Comparison of ENCODE assay signal across 23 mouse cellular contexts in genomic region chr16:37422874-37423273, GRCm38 (mm10). TPM values are rescaled to one million over a fixed set of nuclear protein-coding genes. Genes with fewer than 3 reads are reported as not detected.
DNase-seq lines count a peak whose midpoint lies in the region; ATAC-seq and TF ChIP-seq lines count a peak whose summit lies in the region.
"Had no signal": no experiment of that assay in that cellular context is flagged by ENCODE, and none has a peak within 500 bp of the region (broad histone marks: within the 10 kb centered on the region; RNA-seq: fewer than 3 reads in every experiment).

No protein-coding gene starts in this region.

- H3K4me1 ChIP-seq in heart, adult 2 months (ENCODE audit: control insufficient read depth, insufficient read depth, low read length): no peaks in the 10 kb centered on the region
- H3K4me1 ChIP-seq in limb, embryonic 11.5 days (ENCODE audit: control insufficient read depth, insufficient read depth, low read length): no peaks in the 10 kb centered on the region
- H3K4me1 ChIP-seq in limb, embryonic 10.5 days: no peaks in the 10 kb centered on the region
- no peaks in the 10 kb centered on the region for H3K4me1 ChIP-seq in kidney, adult 2 months (ENCODE audit: control insufficient read depth, insufficient read depth, low read length)
- H3K4me1 ChIP-seq: embryonic facial prominence, embryonic 12.5 days had no signal

- H3K9me3 ChIP-seq in limb, embryonic 11.5 days (ENCODE audit: control insufficient read depth, low read length): no peaks in the 10 kb centered on the region
- H3K9me3 ChIP-seq in limb, embryonic 10.5 days (replicated peaks): no peaks in the 10 kb centered on the region
- H3K9me3 ChIP-seq: embryonic facial prominence, embryonic 12.5 days had no signal

- no peak overlapping the region for H3K4me2 ChIP-seq in limb, embryonic 11.5 days (ENCODE audit: low read depth, severe bottlenecking)
- H3K4me2 ChIP-seq: embryonic facial prominence, embryonic 12.5 days had no signal

- H3K9ac ChIP-seq in heart, adult 2 months (ENCODE audit: low read depth, low read length): no peak overlapping the region
- 0 out of 2 replicates have a peak overlapping the region, but pooled peaks have one; percentile 22 for H3K9ac ChIP-seq in limb, embryonic 11.5 days (ENCODE audit: low read length)
- H3K9ac ChIP-seq: embryonic facial prominence, embryonic 12.5 days; liver, postnatal 0 days had no signal

- H3K27me3 ChIP-seq in heart, adult 2 months (ENCODE audit: control insufficient read depth, insufficient read depth, low read length): no peaks in the 10 kb centered on the region
- H3K27me3 ChIP-seq in limb, embryonic 11.5 days (ENCODE audit: control insufficient read depth, insufficient read depth, low read length): no peaks in the 10 kb centered on the region
- no peaks in the 10 kb centered on the region for H3K27me3 ChIP-seq in limb, embryonic 10.5 days (ENCODE audit: low read depth, poor library complexity, severe bottlenecking)
- H3K27me3 ChIP-seq in kidney, adult 2 months (replicated peaks; ENCODE audit: control insufficient read depth, insufficient read depth, low read length): no peaks in the 10 kb centered on the region
- H3K27me3 ChIP-seq: embryonic facial prominence, embryonic 12.5 days had no signal

- no peaks in the 10 kb centered on the region for H3K36me3 ChIP-seq in heart, adult 2 months (ENCODE audit: control insufficient read depth, insufficient read depth, low read length)
- H3K36me3 ChIP-seq in limb, embryonic 11.5 days (ENCODE audit: control insufficient read depth, insufficient read depth, low read length): no peaks in the 10 kb centered on the region
- H3K36me3 ChIP-seq in limb, embryonic 10.5 days: no peaks in the 10 kb centered on the region
- no peaks in the 10 kb centered on the region for H3K36me3 ChIP-seq in kidney, adult 2 months (ENCODE audit: control insufficient read depth, insufficient read depth, low read length)
- H3K36me3 ChIP-seq: embryonic facial prominence, embryonic 12.5 days had no signal

- H3K27ac ChIP-seq in heart, adult 2 months: no peak overlapping the region
- H3K27ac ChIP-seq in limb, embryonic 11.5 days (replicated peaks; ENCODE audit: low read depth, low read length): no peak overlapping the region
- no peak overlapping the region for H3K27ac ChIP-seq in limb, embryonic 10.5 days
- no peak overlapping the region for H3K27ac ChIP-seq in kidney, adult 2 months (ENCODE audit: insufficient read depth, low read depth, low read length)
- H3K27ac ChIP-seq: embryonic facial prominence, embryonic 12.5 days had no signal

- TF ChIP-seq POLR2A in heart, adult 2 months (IDR thresholded peaks at IDR 0.05; ENCODE audit: insufficient read depth, low read depth, low read length): no peak
- no peak for TF ChIP-seq POLR2A in kidney, adult 2 months (IDR thresholded peaks at IDR 0.05; ENCODE audit: low read depth, low read length)

- DNase-seq in heart, adult 2 months: peak; percentile 27 to 38
- DNase-seq in heart, adult 11 months: no peak
- DNase-seq in limb, embryonic 11.5 days (ENCODE audit: low spot score): no peak
- no peak for DNase-seq in limb, embryonic 10.5 days (ENCODE audit: low spot score)
- DNase-seq in cerebellum, postnatal 25 days: peak; percentile 24 to 43
- DNase-seq in layer of hippocampus, adult 9-11 months: no peak
- DNase-seq in kidney, adult 2 months: no peak
- DNase-seq: adrenal gland, adult 2 months; kidney, adult 18-20 months; kidney, postnatal 10 days; layer of hippocampus, postnatal 36 days; liver, postnatal 0 days; lung, postnatal 10 days; midbrain, embryonic 14.5 days; thymus, adult 18-20 months had no signal

- intact Hi-C loops in heart, adult 2 months (cut with DNase I): no loop called here

- ATAC-seq in limb, embryonic 11.5 days (ENCODE audit: insufficient number of reproducible peaks, low FRiP score, low TSS enrichment, low read depth): no peak
- ATAC-seq: forebrain, embryonic 14.5 days; liver, postnatal 0 days had no signal

- H3K4me3 ChIP-seq in heart, adult 2 months: no peak overlapping the region
- no peak overlapping the region for H3K4me3 ChIP-seq in limb, embryonic 11.5 days (ENCODE audit: low read depth, low read length)
- H3K4me3 ChIP-seq in limb, embryonic 10.5 days: no peak overlapping the region
- H3K4me3 ChIP-seq in kidney, adult 2 months (ENCODE audit: insufficient read depth, low read depth, low read length): no peak overlapping the region
- H3K4me3 ChIP-seq: embryonic facial prominence, embryonic 12.5 days; erythroblast, embryonic 14.5 days; myocyte had no signal

- TF ChIP-seq CTCF in heart, adult 2 months (IDR thresholded peaks at IDR 0.05): 0 out of 2 replicates have a peak, but pooled peaks have one; percentile 3
- TF ChIP-seq CTCF in kidney, adult 2 months (conservative IDR thresholded peaks at IDR 0.05; ENCODE audit: insufficient read depth, insufficient read length, low read depth, low read length): no peak

- no peaks in the 10 kb centered on the region for H3K79me2 ChIP-seq in heart, adult 2 months (replicated peaks; ENCODE audit: control insufficient read depth, insufficient read depth, low read length)

- WGBS in heart, adult 2 months: 66% methylated on average over 5 of the region's 5 CpGs
- WGBS in limb, embryonic 11.5 days: 78% methylated on average over 5 of the region's 5 CpGs
- 77% methylated on average over 5 of the region's 5 CpGs for WGBS in limb, embryonic 10.5 days
- WGBS in kidney, adult 2 months: 79% methylated on average over 5 of the region's 5 CpGs

- no peak for TF ChIP-seq EP300 in heart, adult 2 months (IDR thresholded peaks at IDR 0.05; ENCODE audit: insufficient read depth, low read depth, low read length)

RNA-seq across cellular contexts. Expression of gene Stxbp5l, which starts 38.1 kb away (rescaled TPM):
- not detected for total RNA-seq in heart, adult 2 months (2021)
- 0.03 TPM in 1 of 2 replicates, not detected in the other for polyA plus RNA-seq in heart, adult 2 months (2012; rRNA removed)
- polyA plus RNA-seq in limb, embryonic 11.5 days (2014; fragmentation: Nextera tagmentation; extraction: Ambion mirVana): 0.08 TPM in 1 of 2 replicates, not detected in the other
- polyA plus RNA-seq in limb, embryonic 10.5 days (2016; fragmentation: Nextera tagmentation; extraction: Ambion mirVana): 0.05 and 0.29 TPM in 2 replicates
- polyA plus RNA-seq in kidney, adult 2 months (2012; rRNA removed): 1.4 and 1.8 TPM in 2 replicates
- total RNA-seq: megakaryocyte, adult 5-6 weeks had no signal
- polyA plus RNA-seq: C2C12; erythroblast, embryonic 14.5 days; gonadal fat pad, adult 2 months; liver, adult 2 months; liver, postnatal 0 days; myocyte had no signal

Comparison
In these comparisons a context has a peak if more than half of its experiments do, and no peak if none do; other contexts are left out.
1. DNase-seq: peak in heart, adult 2 months (2 of 2) and cerebellum, postnatal 25 days (2 of 2); none in heart, adult 11 months (single experiment), limb, embryonic 11.5 days (single experiment), limb, embryonic 10.5 days (single experiment), layer of hippocampus, adult 9-11 months (single experiment) and kidney, adult 2 months (single experiment).